Mouse (Mus musculus) cortical plate, adult 2 months (tissue): ENCODE measurements at regions not wholly inside any gene's neighbourhood (a gene's known extent, or its start where the extent isn't known, plus 50 kb on each side); places are given as distances from the start of the nearest gene placed in this dataset.

ENCODE experiments used
- CTCF ChIP-seq: fragments of 200-500 bp; IDR thresholded peaks from 2 replicates; pipeline ENCODE4 v1.5.1; 2011; ENCODE audit warnings: mild to moderate bottlenecking, control low read depth, low read length; ENCODE audit not compliant: insufficient read depth; ENCODE audit errors: extremely low read depth
- POLR2A ChIP-seq: fragments of 200-500 bp; IDR thresholded peaks from 2 replicates; pipeline ENCODE4 v1.6.1; 2011; ENCODE audit warnings: mild to moderate bottlenecking, low read length, control low read depth; ENCODE audit not compliant: insufficient read depth; ENCODE audit errors: extremely low read depth

DNA sequence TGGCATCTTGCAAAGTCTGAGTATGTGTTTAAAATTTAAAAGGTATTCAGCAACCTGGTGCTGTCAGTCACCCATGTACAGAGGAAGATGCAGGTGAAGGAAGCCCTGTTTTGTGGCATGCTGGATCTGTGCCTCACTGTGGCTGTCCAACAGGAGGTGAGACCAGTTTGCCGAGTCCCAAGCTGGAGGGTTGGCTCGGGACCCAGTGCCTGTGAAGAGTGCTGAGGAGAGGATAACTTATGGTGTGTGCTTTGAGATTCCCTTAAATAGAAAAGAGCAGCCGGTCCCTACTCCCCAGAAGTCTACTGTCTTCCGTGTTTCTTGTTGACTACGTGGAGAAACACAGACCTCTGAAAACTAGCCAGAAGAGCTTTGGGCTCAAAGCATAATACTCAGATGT is 396.3 kb upstream of the Id2 start:
- TF ChIP-seq CTCF (no peak), POLR2A (no peak)
